Comparison of ENCODE assay signal across 15 mouse cellular contexts in the genomic region with DNA sequence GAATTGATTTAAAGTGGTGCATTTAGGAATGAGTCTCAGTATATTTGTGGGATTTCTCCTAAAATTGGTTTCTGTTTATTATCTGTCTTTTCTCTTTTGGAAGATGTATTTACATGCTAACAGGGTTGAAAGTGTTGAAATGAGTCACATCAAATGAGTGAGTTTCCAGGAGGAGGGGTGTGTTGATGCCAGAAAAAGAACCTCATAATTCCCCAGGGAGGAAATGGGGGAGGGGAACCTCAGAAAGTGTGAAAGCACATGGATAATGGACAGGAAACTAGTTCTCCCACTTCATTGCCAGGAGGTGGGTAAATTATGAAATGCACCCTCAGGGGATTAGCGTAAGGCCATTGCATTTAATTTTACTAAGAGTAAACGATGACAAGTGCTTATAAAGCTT. TPM values are rescaled to one million over a fixed set of nuclear protein-coding genes. Genes with fewer than 3 reads are reported as not detected.
DNase-seq lines count a peak whose midpoint lies in the region; ATAC-seq and TF ChIP-seq lines count a peak whose summit lies in the region.
"Had no signal": no experiment of that assay in that cellular context is flagged by ENCODE, and none has a peak within 500 bp of the region (broad histone marks: within the 10 kb centered on the region; RNA-seq: fewer than 3 reads in every experiment).

No protein-coding gene starts in this region.

- 32% methylated on average over 2 of the region's 2 CpGs for WGBS in embryonic facial prominence, embryonic 11.5 days
- 66% methylated on average over 2 of the region's 2 CpGs for WGBS in embryonic facial prominence, embryonic 10.5 days
- 38% methylated on average over 2 of the region's 2 CpGs for WGBS in kidney, adult 2 months
- WGBS in kidney, embryonic 16.5 days = 48% methylated on average over 2 of the region's 2 CpGs

- no peak overlapping the region for H3K27ac ChIP-seq in embryonic facial prominence, embryonic 11.5 days (replicated peaks; ENCODE audit: low read depth, low read length)
- no peak overlapping the region for H3K27ac ChIP-seq in embryonic facial prominence, embryonic 10.5 days (replicated peaks)
- H3K27ac ChIP-seq in kidney, adult 2 months (ENCODE audit: insufficient read depth, low read depth, low read length) = no peak overlapping the region
- H3K27ac ChIP-seq in kidney, embryonic 16.5 days (ENCODE audit: low read length) = no peak overlapping the region
- H3K27ac ChIP-seq: heart, embryonic 15.5 days; intestine, embryonic 15.5 days; liver, embryonic 13.5 days had no signal

- peak; percentile 22 for DNase-seq in embryonic facial prominence, embryonic 11.5 days (ENCODE audit: low spot score)
- no peak for DNase-seq in embryonic facial prominence, embryonic 10.5 days (ENCODE audit: low spot score)
- DNase-seq in kidney, adult 2 months = peak; percentile 10
- DNase-seq in 3T3-L1 (ENCODE audit: low read depth, low spot score) = peak; percentile 3
- DNase-seq in frontal cortex, postnatal 36 days (ENCODE audit: low spot score in 2 of 2) = peak; percentile 19 to 21
- no peak for DNase-seq in thymus, postnatal 4 days
- DNase-seq in cerebellum, adult 11-12 months = no peak
- DNase-seq: adrenal gland, adult 8-10 months; cerebellum, adult 18-20 months; liver, embryonic 13.5 days; thymus, adult 2 months had no signal

- H3K9me3 ChIP-seq in embryonic facial prominence, embryonic 11.5 days (replicated peaks; ENCODE audit: control insufficient read depth, low read length) = no peaks in the 10 kb centered on the region
- no peaks in the 10 kb centered on the region for H3K9me3 ChIP-seq in embryonic facial prominence, embryonic 10.5 days
- no peaks in the 10 kb centered on the region for H3K9me3 ChIP-seq in kidney, embryonic 16.5 days (ENCODE audit: low read length)
- H3K9me3 ChIP-seq: heart, embryonic 15.5 days; intestine, embryonic 15.5 days; liver, embryonic 13.5 days had no signal

- no peaks in the 10 kb centered on the region for H3K4me1 ChIP-seq in embryonic facial prominence, embryonic 11.5 days (ENCODE audit: control insufficient read depth, insufficient read depth, low read length)
- peaks cover 16% of the 10 kb centered on the region for H3K4me1 ChIP-seq in embryonic facial prominence, embryonic 10.5 days
- no peaks in the 10 kb centered on the region for H3K4me1 ChIP-seq in kidney, adult 2 months (ENCODE audit: control insufficient read depth, insufficient read depth, low read length)
- peaks cover 4% of the 10 kb centered on the region; the same call in 1 of the 2 replicates for H3K4me1 ChIP-seq in kidney, embryonic 16.5 days (ENCODE audit: insufficient read depth, low read length)
- H3K4me1 ChIP-seq: heart, embryonic 15.5 days; intestine, embryonic 15.5 days; liver, embryonic 13.5 days had no signal

- no peak overlapping the region for H3K9ac ChIP-seq in embryonic facial prominence, embryonic 11.5 days (replicated peaks; ENCODE audit: low read length)
- H3K9ac ChIP-seq in kidney, embryonic 16.5 days (replicated peaks; ENCODE audit: low read length) = no peak overlapping the region
- H3K9ac ChIP-seq: heart, embryonic 15.5 days; intestine, embryonic 15.5 days; liver, embryonic 13.5 days had no signal

- no peak overlapping the region for H3K4me2 ChIP-seq in embryonic facial prominence, embryonic 11.5 days (ENCODE audit: low read depth, low read length)
- H3K4me2 ChIP-seq in kidney, embryonic 16.5 days (replicated peaks; ENCODE audit: low read depth, low read length) = no peak overlapping the region
- H3K4me2 ChIP-seq: heart, embryonic 15.5 days; intestine, embryonic 15.5 days; liver, embryonic 13.5 days had no signal

- ATAC-seq in embryonic facial prominence, embryonic 11.5 days (replicated peaks; ENCODE audit: insufficient number of reproducible peaks, low FRiP score, low TSS enrichment, low read depth) = no peak
- ATAC-seq in kidney, embryonic 16.5 days (ENCODE audit: low FRiP score, low TSS enrichment) = no peak
- ATAC-seq: intestine, embryonic 15.5 days had no signal

- no peak for TF ChIP-seq CTCF in kidney, adult 2 months (conservative IDR thresholded peaks at IDR 0.05; ENCODE audit: insufficient read depth, insufficient read length, low read depth, low read length)

- no peak overlapping the region for H3K4me3 ChIP-seq in embryonic facial prominence, embryonic 11.5 days (ENCODE audit: low read depth, low read length)
- H3K4me3 ChIP-seq in embryonic facial prominence, embryonic 10.5 days = no peak overlapping the region
- no peak overlapping the region for H3K4me3 ChIP-seq in kidney, adult 2 months (ENCODE audit: insufficient read depth, low read depth, low read length)
- no peak overlapping the region for H3K4me3 ChIP-seq in kidney, embryonic 16.5 days (ENCODE audit: low read length)
- H3K4me3 ChIP-seq: erythroblast, embryonic 14.5 days; heart, embryonic 15.5 days; intestine, embryonic 15.5 days; liver, embryonic 13.5 days had no signal

- no peak for TF ChIP-seq POLR2A in kidney, adult 2 months (IDR thresholded peaks at IDR 0.05; ENCODE audit: low read depth, low read length)

- no peaks in the 10 kb centered on the region for H3K27me3 ChIP-seq in embryonic facial prominence, embryonic 11.5 days (ENCODE audit: control insufficient read depth, insufficient read depth, low read length)
- H3K27me3 ChIP-seq in embryonic facial prominence, embryonic 10.5 days (replicated peaks; ENCODE audit: low read depth, poor library complexity, severe bottlenecking) = no peaks in the 10 kb centered on the region
- no peaks in the 10 kb centered on the region; the same call in 1 of the 2 replicates for H3K27me3 ChIP-seq in kidney, adult 2 months (replicated peaks; ENCODE audit: control insufficient read depth, insufficient read depth, low read length)
- H3K27me3 ChIP-seq in kidney, embryonic 16.5 days (ENCODE audit: insufficient read depth, low read length) = no peaks in the 10 kb centered on the region
- H3K27me3 ChIP-seq: heart, embryonic 15.5 days; intestine, embryonic 15.5 days; liver, embryonic 13.5 days had no signal

- no peaks in the 10 kb centered on the region for H3K36me3 ChIP-seq in embryonic facial prominence, embryonic 11.5 days (replicated peaks; ENCODE audit: control insufficient read depth, insufficient read depth, low read depth, low read length)
- no peaks in the 10 kb centered on the region for H3K36me3 ChIP-seq in embryonic facial prominence, embryonic 10.5 days (replicated peaks)
- no peaks in the 10 kb centered on the region for H3K36me3 ChIP-seq in kidney, adult 2 months (ENCODE audit: control insufficient read depth, insufficient read depth, low read length)
- H3K36me3 ChIP-seq in kidney, embryonic 16.5 days (ENCODE audit: insufficient read depth, low read length) = no peaks in the 10 kb centered on the region
- H3K36me3 ChIP-seq: heart, embryonic 15.5 days; intestine, embryonic 15.5 days; liver, embryonic 13.5 days had no signal

RNA-seq across cellular contexts. Expression of a gene that starts 16.7 kb away (rescaled TPM):
- polyA plus RNA-seq in embryonic facial prominence, embryonic 11.5 days (2014; fragmentation: Nextera tagmentation; extraction: Ambion mirVana) = not detected in 2 replicates
- polyA plus RNA-seq in embryonic facial prominence, embryonic 10.5 days (2016; fragmentation: Nextera tagmentation; extraction: Ambion mirVana) = not detected in 2 replicates
- polyA plus RNA-seq in kidney, adult 2 months (2012; rRNA removed) = 0.61 and 0.84 TPM in 2 replicates
- polyA plus RNA-seq in kidney, embryonic 16.5 days (2015; fragmentation: Nextera tagmentation; extraction: Ambion mirVana) = 0.21 and 0.63 TPM in 2 replicates
- polyA plus RNA-seq: erythroblast, embryonic 14.5 days; liver, embryonic 13.5 days had no signal

Comparison
In these comparisons a context has a peak if more than half of its experiments do, and no peak if none do; other contexts are left out.
1. DNase-seq: peak in embryonic facial prominence, embryonic 11.5 days (single experiment), kidney, adult 2 months (single experiment), 3T3-L1 (single experiment) and frontal cortex, postnatal 36 days (2 of 2); none in embryonic facial prominence, embryonic 10.5 days (single experiment), thymus, postnatal 4 days (single experiment) and cerebellum, adult 11-12 months (single experiment).